Mouse (Mus musculus) hindbrain, embryonic 15.5 days (tissue): ENCODE measurements around the gene Inppl1. TPM values are rescaled to one million over a fixed set of nuclear protein-coding genes. Genes with fewer than 3 reads are reported as not detected.

Source experiments
- ATAC-seq: fragments of 200-750 bp; cut with Nextera tagmentation; 2 replicates; pipeline ENCODE4 v1.8.0; 2017; ENCODE audit warnings: low read depth, moderate number of reproducible peaks, moderate TSS enrichment; ENCODE audit not compliant: low FRiP score
- H3K27ac ChIP-seq: fragments of 300-500 bp; sonication (generic); replicated peaks from 2 replicates; pipeline ENCODE4 v1.5.1; 2015; ENCODE audit warnings: mild to moderate bottlenecking, inconsistent platforms
- H3K27me3 ChIP-seq: fragments of 300-500 bp; sonication (generic); 2 replicates; pipeline ENCODE4 v1.6.1; 2015; ENCODE audit warnings: control low read depth, inconsistent platforms
- H3K36me3 ChIP-seq: fragments of 300-500 bp; sonication (generic); 2 replicates; pipeline ENCODE4 v1.6.1; 2015; ENCODE audit warnings: control low read depth, inconsistent platforms
- H3K4me1 ChIP-seq: fragments of 300-500 bp; sonication (generic); replicated peaks from 2 replicates; pipeline ENCODE4 v1.6.1; 2015; ENCODE audit warnings: control low read depth, inconsistent platforms
- H3K4me2 ChIP-seq: fragments of 300-500 bp; sonication (generic); 2 replicates; pipeline ENCODE4 v1.6.1; 2015; ENCODE audit warnings: moderate library complexity, mild to moderate bottlenecking, inconsistent platforms
- H3K4me3 ChIP-seq: fragments of 300-500 bp; sonication (generic); 2 replicates; pipeline ENCODE4 v1.5.1; 2015; ENCODE audit warnings: mild to moderate bottlenecking, inconsistent platforms
- H3K9ac ChIP-seq: fragments of 300-500 bp; sonication (generic); 2 replicates; pipeline ENCODE4 v1.6.1; 2015; ENCODE audit warnings: inconsistent platforms
- H3K9me3 ChIP-seq: fragments of 300-500 bp; sonication (generic); 2 replicates; pipeline ENCODE4 v1.6.1; 2016; ENCODE audit warnings: control low read depth, inconsistent platforms
- WGBS: fragments of 180-500 bp; shearing (Covaris S2); methylation state at CpG from one replicate; pipeline ENCODE4 v1.1.7; 2015; 5-methylcytosine and 5-hydroxymethylcytosine counted together
- microRNA-seq: library from miRNA; unstranded; fragments of <30 nt; microRNA quantifications from one replicate; pipeline ENCODE4, GENCODE M21; 2016
- polyA plus RNA-seq: library from polyadenylated mRNA; unstranded; fragments of >200 nt; fragmentation: Nextera tagmentation; extraction: Ambion mirVana; gene quantifications from 2 replicates; pipeline ENCODE4 v1.2.1, GENCODE M21; 2015

Inppl1 gene
- polyA plus RNA-seq, 1 experiment from 2014 or later, result 17.2 TPM

- H3K9ac ChIP-seq, result peak overlapping the region; percentile 30
- no peaks in the 10 kb centered on the region for H3K36me3 ChIP-seq
- under 1% methylated on average over 58 of the region's 71 CpGs for WGBS
- ATAC-seq, result peak; percentile 63
- H3K4me3 ChIP-seq, result peak overlapping the region; percentile 38
- no peak overlapping the region for H3K27ac ChIP-seq
- peaks cover 71% of the 10 kb centered on the region for H3K27me3 ChIP-seq
- H3K4me2 ChIP-seq, result peak overlapping the region; percentile 67
- peaks cover 30% of the 10 kb centered on the region for H3K4me1 ChIP-seq
- no peaks in the 10 kb centered on the region for H3K9me3 ChIP-seq
Measured at GRCm38 (mm10) chr7:101821571-101822501, 16.2 kb downstream of the Inppl1 start.

GRCm38 (mm10) chr7:101820295-101821030, 17.6 kb downstream of the Inppl1 start:
- peaks cover 30% of the 10 kb centered on the region for H3K4me1 ChIP-seq
- WGBS, result 4% methylated on average over 35 of the region's 35 CpGs

DNA sequence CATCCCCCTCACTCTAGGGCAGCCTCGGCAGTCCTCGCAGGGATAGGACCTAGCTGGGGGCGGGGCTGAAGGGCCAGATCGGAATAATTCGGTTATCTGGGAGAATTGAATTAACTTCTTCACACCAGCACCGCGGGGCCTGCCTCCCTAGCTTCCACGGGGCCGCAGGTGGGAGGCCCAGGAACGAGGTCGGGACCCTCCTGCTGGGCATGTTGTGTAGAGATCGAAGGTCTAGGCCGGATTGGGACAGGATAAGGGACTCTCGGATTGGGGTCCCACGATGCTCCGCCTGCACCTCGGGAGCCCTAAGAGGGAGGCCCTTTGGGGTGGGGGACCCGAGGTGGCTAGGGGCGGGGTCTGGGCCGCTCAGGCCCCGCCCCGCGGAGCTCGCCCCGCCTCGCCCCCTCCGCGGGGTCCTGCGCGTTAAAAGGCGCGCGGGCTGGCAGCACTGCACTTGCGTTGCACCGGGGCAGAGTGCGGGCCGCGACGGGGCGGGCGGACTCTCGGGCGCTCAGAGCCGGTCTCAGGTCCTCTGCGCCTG, 20.1 kb downstream of the Inppl1 start, which contains the start of gene Phox2a:
Phox2a (plus strand) TSS at position 453 of the 541 bp plus-strand sequence.
- peak; percentile 31 for ATAC-seq
- Histone ChIP-seq H3K36me3 (no peaks in the 10 kb centered on the region), H3K27me3 (peaks cover 66% of the 10 kb centered on the region), H3K4me1 (peaks cover 30% of the 10 kb centered on the region), H3K27ac (no peak within 1 kb of the TSS), H3K9me3 (no peaks in the 10 kb centered on the region), H3K4me2 (peak within 1 kb of the TSS; percentile 51), H3K9ac (no peak within 1 kb of the TSS), H3K4me3 (peak within 1 kb of the TSS; percentile 30)
- under 1% methylated on average over 35 of the region's 45 CpGs for WGBS

More at GRCm38 (mm10) chr7:101820295-101821030, 17.6 kb downstream of the Inppl1 start:
- peak overlapping the region; percentile 67 for H3K4me2 ChIP-seq
- no peak overlapping the region for H3K9ac ChIP-seq
- no peak for ATAC-seq
- no peak overlapping the region for H3K27ac ChIP-seq
- H3K27me3 ChIP-seq, result peaks cover 76% of the 10 kb centered on the region
- peak overlapping the region; percentile 38 for H3K4me3 ChIP-seq
- H3K9me3 ChIP-seq, result no peaks in the 10 kb centered on the region
- H3K36me3 ChIP-seq, result no peaks in the 10 kb centered on the region

- Histone ChIP-seq H3K4me1 (peaks cover 15% of the 10 kb centered on the region), H3K36me3 (0 out of 2 replicates have a peak, but pooled peaks cover 5% of the 10 kb centered on the region), H3K9me3 (no peaks in the 10 kb centered on the region), H3K27ac (no peak overlapping the region), H3K9ac (no peak overlapping the region), H3K4me2 (no peak overlapping the region), H3K4me3 (no peak overlapping the region), H3K27me3 (no peaks in the 10 kb centered on the region)
- 100% methylated on average over 1 of the region's 1 CpGs for WGBS
- ATAC-seq, result no peak
Measured at GRCm38 (mm10) chr7:101777053-101777452, 61.0 kb downstream of the Inppl1 start.

- ATAC-seq, result peak; percentile 71
- Histone ChIP-seq H3K9me3 (no peaks in the 10 kb centered on the region), H3K4me1 (peaks cover 35% of the 10 kb centered on the region), H3K4me3 (no peak overlapping the region), H3K4me2 (no peak overlapping the region; the same call in 1 of the 2 replicates), H3K36me3 (no peaks in the 10 kb centered on the region), H3K27me3 (no peaks in the 10 kb centered on the region), H3K27ac (no peak overlapping the region; the same call in 1 of the 2 replicates), H3K9ac (no peak overlapping the region)
- 41% methylated on average over 8 of the region's 8 CpGs for WGBS
Measured at GRCm38 (mm10) chr7:101772687-101773086, 65.3 kb downstream of the Inppl1 start.

Small RNAs within 50 kb of the gene (microRNA-seq; reads per million reads assigned to microRNA genes)
- not detected for gene Gm22655

Other genes with a start within 250 kb of the Inppl1 start
- gene Clpb, start 174.6 kb downstream of the Inppl1 start, polyA plus RNA-seq, result 37.5 and 43.5 TPM in 2 replicates
- gene Phox2a, start 19.9 kb downstream of the Inppl1 start, polyA plus RNA-seq, result 1.5 and 2.3 TPM in 2 replicates
- gene Folr2, start 19.0 kb upstream of the Inppl1 start, polyA plus RNA-seq, result 2.4 and 2.9 TPM in 2 replicates
- 72.9 and 77.5 TPM in 2 replicates for gene Anapc15, start 25.5 kb upstream of the Inppl1 start, polyA plus RNA-seq
- gene Folr1, start 32.6 kb upstream of the Inppl1 start, polyA plus RNA-seq, result 29.8 and 51.4 TPM in 2 replicates
- gene Lamtor1, start 67.7 kb upstream of the Inppl1 start, polyA plus RNA-seq, result 155 and 165 TPM in 2 replicates
- 0.45 and 0.49 TPM in 2 replicates for gene Tomt, start 68.1 kb upstream of the Inppl1 start, polyA plus RNA-seq
- gene Lrrc51, start 95.7 kb upstream of the Inppl1 start, polyA plus RNA-seq, result 12.5 and 15.2 TPM in 2 replicates
- gene Numa1, start 95.9 kb upstream of the Inppl1 start, polyA plus RNA-seq, result 43.3 and 46.5 TPM in 2 replicates
- gene Il18bp, start 180.5 kb upstream of the Inppl1 start, polyA plus RNA-seq, result 4.7 and 5.4 TPM in 2 replicates
- gene Rnf121, start 227.2 kb upstream of the Inppl1 start, polyA plus RNA-seq, result 34.5 and 35.5 TPM in 2 replicates
- 26.7 and 28.1 TPM in 2 replicates for gene Xndc1, start 227.3 kb upstream of the Inppl1 start, polyA plus RNA-seq
- 0.51 and 0.99 TPM in 2 replicates for gene Xntrpc, start 227.5 kb upstream of the Inppl1 start, polyA plus RNA-seq
- 0.81 TPM in 1 of 2 replicates, not detected in the other for gene Trpc2, start 244.9 kb upstream of the Inppl1 start, polyA plus RNA-seq